Mouse (Mus musculus) cerebellum, adult 8-10 months (tissue): ENCODE data around the gene Gm38431.
A peak's percentile ranks its signal among the peaks of the same experiment; 100 is the strongest.

Experiments used
- DNase-seq: peaks from one replicate; pipeline ENCODE4 v3.0.0; 2022

Gm38431 gene

GRCm38 (mm10) chr9:21091707-21092320 is at the start of gene Gm38431, which contains the start of gene Raver1:
Gene Gm38431 (minus strand): TSS chr9:21091997.
Gene Raver1 (minus strand): TSS chr9:21092008.
- peak; percentile 97 for DNase-seq

DNA sequence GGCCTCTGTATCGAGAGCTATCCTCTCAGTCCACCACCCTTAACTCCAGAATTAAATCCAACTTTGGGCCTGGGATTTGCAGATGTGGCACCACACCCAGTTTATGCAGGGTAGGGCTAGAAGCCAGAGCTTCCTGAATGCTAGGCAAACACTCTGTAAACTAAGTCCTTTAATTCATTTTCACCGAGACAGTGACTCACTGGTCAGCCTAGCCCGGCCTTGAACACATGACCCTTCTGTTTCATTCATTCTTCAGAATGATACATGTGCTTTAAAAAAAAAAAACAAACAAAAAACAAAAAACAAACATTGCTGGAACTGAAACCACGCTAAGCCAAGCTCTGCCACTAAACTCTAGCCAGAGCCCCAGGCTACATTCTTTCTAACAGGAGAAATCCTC is 46.6 kb upstream of the Gm38431 start:
- no peak for DNase-seq

DNA sequence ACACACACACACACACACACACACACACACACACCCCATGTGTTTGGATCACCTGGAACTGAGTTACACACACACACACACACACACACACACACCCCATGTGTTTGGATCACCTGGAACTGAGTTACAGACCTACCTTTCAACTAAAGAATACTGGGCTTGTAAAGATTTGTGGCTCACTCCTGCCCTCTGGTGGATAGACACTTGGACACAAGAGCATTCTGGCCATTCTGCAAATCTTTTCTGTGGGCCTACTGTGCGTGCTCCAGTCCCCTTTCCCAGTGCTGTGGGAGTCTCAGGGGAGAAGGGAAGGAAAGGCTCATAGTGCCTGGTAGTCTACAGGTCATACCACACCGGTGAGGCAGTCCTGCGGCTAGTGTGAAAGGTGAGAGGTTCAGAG is 45.4 kb upstream of the Gm38431 start:
- peak; percentile 54 for DNase-seq

DNA sequence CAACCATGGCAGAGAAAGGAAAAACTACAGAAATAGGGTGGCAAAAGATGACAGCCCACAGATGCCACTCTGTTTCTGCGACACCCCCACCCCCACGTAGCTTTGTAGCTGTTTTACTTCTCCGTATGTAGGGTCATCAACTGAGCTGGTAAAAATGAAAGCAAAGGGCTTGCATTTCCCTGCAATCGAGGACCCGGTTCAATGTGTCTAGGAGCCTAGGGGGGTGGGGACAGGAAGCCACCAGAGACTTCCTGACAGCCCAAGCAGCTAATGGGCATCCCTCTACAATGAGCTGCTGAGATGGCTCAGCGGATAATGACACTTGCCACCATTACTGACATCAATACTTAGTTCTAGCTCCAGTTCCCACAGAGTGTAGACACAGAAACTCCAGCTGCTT is 44.6 kb upstream of the Gm38431 start:
- DNase-seq = no peak

- DNase-seq = no peak
Observed at GRCm38 (mm10) chr9:21135941-21136381, 44.2 kb upstream of the Gm38431 start.

GRCm38 (mm10) chr9:21135329-21135890 is 43.6 kb upstream of the Gm38431 start:
- no peak for DNase-seq

GRCm38 (mm10) chr9:21134595-21135328 is 43.0 kb upstream of the Gm38431 start:
- DNase-seq = no peak

- DNase-seq = no peak
Observed at GRCm38 (mm10) chr9:21133064-21133707, 41.4 kb upstream of the Gm38431 start.

- DNase-seq = no peak
Observed at GRCm38 (mm10) chr9:21132102-21132775, 40.4 kb upstream of the Gm38431 start.

- peak; percentile 91 for DNase-seq
Observed at GRCm38 (mm10) chr9:21131059-21131956, 39.5 kb upstream of the Gm38431 start, which contains the start of gene Tyk2. Gene Tyk2 (minus strand): TSS chr9:21131243.

- no peak for DNase-seq
Observed at GRCm38 (mm10) chr9:21126259-21126627, 34.4 kb upstream of the Gm38431 start.

GRCm38 (mm10) chr9:21125502-21126258 is 33.9 kb upstream of the Gm38431 start:
- no peak for DNase-seq

DNA sequence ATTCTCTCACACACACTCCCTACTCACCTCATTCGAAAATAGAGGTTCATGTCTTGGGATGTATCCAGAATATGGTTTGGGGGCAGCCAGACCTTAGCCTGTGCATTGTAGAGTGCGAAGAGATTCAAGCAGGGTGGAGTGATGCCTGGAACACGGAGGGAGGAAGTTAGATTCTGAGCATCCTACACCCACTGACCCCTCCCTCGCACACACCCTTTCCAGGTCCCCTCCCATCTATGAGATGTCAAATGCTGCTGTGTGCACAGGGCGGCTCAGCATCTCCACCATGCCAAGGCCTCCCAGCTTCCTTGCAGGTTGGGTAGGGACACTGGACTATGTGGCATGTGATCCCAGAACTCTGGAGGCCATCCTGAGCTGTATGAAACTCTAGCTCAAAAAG is 33.0 kb upstream of the Gm38431 start:
- no peak for DNase-seq

GRCm38 (mm10) chr9:21121483-21121882 is 29.7 kb upstream of the Gm38431 start:
- DNase-seq = no peak

DNA sequence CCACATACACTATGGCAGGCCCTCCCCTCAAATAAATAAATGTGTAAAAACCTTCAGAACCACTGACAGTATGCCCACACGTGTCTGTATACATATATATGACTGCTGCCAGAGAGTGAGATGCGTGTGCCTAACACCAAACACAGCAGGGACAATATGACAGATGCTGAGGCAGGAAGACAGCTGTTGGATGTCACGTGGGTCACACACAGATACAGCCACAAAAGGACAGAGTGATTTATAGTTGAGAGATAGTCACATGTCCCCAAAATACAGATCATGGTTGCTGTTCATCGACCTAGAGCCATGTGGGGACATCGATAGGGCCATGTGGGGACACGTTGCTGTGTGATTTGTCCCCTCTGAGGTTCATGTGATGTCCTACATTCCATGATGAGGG is 25.3 kb upstream of the Gm38431 start:
- no peak for DNase-seq

GRCm38 (mm10) chr9:21115105-21115504 is 23.3 kb upstream of the Gm38431 start:
- DNase-seq = no peak

GRCm38 (mm10) chr9:21114190-21114589 is 22.4 kb upstream of the Gm38431 start:
- no peak for DNase-seq

- DNase-seq = no peak
Observed at GRCm38 (mm10) chr9:21113751-21114150, 22.0 kb upstream of the Gm38431 start.

DNA sequence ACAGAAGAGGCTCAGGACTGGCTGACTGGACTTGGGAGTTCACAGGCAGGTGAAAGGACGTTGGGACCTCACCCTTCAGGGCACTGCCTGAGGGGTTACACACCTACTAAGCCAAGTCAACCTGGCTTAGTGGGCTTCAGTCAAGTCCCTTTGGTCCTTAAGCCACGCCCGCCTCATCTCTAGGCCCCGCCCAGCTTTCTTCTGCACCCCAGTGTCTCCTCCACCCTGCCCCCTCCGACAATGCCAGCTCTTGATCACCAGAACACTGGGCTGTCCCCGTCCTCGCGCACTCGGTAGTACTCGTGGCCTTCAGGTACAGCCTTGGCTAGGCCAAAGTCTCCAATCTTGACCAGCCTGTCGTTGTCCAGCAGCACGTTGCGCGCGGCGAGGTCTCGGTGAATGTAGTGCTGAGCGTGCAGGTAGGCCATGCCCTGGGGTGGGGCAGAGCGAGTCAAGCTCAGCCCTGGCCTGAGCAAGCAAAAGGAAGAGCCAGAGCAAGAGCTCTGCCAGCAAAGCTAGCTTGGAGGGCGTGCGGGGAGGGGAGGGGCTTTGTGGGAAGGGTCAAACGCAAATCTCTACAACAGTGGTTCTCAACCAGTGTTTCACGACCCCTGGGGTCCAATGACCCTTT is 15.9 kb upstream of the Gm38431 start:
- DNase-seq = no peak

GRCm38 (mm10) chr9:21105760-21106564 is 14.2 kb upstream of the Gm38431 start:
- DNase-seq = no peak
